Mouse (Mus musculus): ENCODE measurements at regions not wholly inside any gene's neighbourhood (a gene's known extent, or its start where the extent isn't known, plus 50 kb on each side); places are given as distances from the start of the nearest gene placed in this dataset.
A peak's percentile ranks its signal among the peaks of the same experiment; 100 is the strongest.
"Not testable (repeated sequence)": the region's sequence is repeated elsewhere in the genome, so short reads cannot be mapped to it uniquely, and the experiment has no call there.

DNA sequence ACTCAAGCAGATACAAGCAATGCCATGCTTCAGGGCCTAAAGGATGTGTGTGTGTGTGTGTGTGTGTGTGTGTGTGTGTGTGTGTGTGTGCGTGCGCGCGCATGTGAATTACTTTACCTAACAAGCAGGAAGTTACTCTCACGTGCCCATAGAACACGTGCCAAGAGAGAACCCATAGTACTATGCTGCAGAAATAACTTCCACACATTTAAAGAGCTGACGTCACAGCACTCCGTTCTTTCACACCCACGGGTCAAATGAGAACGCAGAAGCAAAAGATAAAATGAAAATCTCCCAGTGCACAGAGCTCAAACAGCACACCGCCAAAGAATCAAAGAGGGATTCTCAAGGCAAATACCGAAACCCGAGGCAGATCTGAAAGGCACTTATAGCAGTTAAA lies 195.9 kb downstream of the Unc5cl start:
- no peak for DNase-seq (ENCODE audit: low spot score in 2 of 2)

DNA sequence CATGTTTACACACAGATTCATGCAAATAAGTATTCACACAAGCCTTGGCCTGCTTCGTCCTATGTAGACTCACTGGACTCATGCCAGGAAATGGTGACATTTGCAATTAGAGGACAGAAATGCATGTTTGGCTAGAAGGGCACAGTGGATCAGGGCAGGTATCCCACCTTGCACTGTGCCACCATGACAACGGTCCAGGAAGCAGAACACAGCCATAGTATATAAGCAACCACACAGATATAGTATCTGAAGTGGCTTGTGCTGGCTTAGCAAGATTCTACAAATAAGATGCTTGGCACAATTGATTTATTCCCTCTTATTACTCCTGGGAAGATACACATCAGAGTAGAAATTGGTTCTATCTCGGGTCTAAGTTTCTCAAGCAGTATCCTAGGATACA lies 218.0 kb downstream of the Unc5cl start:
- no peak for DNase-seq (ENCODE audit: low spot score in 2 of 2)

DNA sequence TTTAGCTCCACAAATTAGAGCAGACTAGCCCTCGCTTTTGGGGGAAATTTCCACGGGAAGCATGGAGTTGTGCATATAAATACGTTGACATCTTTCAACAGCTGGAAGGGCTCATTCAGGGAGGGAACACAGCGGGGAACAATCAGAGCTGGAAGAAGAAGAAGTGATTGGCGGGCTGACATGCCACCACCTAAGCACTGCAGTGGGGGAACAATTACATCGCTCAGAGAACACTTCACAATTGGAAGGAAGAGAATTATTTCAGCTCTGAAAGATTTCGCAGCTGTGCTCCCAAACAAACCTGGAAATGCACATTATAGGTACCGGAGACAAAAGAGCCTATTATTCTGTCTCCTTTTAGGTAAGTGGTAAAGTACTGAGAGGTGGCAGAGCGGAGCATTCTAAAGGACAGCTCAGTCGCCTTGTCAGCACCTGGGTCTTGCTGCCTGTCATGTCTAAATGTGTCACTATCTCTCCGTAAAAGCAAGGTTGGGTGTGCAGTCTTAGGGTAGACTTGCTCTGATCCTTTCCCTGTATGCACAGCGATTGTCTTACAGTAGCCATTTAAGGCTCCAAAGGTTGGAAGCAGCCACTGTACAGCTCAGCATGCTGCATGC lies 223.6 kb downstream of the Unc5cl start:
- no peak for DNase-seq (ENCODE audit: low spot score in 2 of 2)

DNA sequence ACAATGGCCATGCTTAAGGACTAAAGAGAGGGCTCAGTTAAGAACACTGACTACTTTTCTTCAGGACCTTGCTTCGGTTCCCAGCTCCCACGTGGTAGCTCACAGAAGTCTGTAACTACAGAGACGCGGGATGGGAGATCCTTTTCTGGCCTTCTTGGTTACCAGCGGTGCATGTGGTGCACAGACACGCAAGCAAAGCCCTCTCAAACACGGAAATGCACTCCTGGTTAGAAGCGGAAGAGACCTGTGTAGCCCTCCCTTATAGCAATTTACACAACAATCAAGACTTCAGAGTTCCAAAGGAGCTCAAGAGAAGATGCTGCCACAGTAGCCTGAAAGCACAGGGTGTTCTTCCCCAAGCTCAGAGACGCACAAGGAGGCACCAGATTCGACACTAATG lies 225.6 kb downstream of the Unc5cl start:
- no peak for DNase-seq (ENCODE audit: low spot score in 2 of 2)

DNA sequence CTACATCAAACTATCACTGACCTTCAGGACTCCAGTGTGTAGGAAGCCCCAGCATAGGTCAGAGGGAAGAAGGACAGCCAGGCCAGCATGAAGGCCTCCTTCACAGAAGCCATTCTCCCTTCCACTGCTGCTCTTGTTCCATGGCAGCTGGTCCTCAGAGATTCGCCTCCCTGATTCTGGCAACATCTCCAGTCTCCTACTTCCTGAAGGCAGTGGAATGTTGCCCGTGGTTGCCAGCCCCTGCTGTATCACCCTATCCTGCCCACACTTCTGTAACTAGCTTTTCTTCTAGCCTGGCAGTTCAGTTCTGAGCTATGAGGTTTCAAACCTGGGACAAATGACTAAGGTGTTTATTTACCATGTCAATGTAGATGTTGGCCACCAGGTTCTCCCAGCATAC lies 234.2 kb downstream of the Unc5cl start:
- peak; percentile 6 to 14 for DNase-seq (ENCODE audit: low spot score in 2 of 2)

DNA sequence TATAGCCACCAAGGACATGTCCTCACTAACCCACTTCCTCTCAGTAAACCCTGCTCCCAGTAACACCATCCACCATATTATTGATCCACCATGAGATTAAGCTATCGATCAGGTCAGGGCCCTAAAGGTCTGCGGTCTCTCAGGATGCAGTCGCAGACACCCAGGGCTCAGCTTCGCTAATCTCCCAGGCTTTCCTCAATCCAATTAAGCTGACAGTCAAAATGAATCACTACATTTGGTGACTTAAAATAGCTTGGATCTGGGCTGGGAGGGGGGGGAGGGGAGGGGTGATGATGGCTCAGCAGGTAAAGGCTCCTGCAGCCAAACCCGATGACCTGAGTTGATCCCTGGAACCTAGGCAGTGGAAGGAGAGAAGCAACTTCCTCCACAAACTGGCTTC lies 233.7 kb upstream of the Lrfn2 start:
- DNase-seq (ENCODE audit: low spot score in 2 of 2) = no peak

DNA sequence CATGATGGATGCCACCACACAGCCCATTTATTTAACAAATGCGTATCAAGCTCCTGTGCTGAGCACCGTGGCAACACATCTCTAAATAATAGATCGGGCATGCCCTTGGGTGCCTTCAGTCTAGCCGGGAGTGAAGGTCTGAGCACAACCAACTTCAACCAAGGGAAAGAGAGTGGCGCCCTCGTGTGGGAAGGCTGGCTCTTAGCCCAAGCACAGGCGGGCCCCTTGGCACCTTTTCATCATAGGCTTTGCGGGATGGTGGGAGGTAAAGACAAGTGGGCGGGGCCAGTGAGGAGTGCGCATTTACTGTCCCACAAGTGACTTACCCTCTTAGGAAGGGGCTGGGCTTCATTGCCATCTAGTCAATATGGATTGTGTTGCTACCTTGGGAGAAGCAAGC lies 231.6 kb upstream of the Lrfn2 start:
- no peak for DNase-seq (ENCODE audit: low spot score in 2 of 2)

DNA sequence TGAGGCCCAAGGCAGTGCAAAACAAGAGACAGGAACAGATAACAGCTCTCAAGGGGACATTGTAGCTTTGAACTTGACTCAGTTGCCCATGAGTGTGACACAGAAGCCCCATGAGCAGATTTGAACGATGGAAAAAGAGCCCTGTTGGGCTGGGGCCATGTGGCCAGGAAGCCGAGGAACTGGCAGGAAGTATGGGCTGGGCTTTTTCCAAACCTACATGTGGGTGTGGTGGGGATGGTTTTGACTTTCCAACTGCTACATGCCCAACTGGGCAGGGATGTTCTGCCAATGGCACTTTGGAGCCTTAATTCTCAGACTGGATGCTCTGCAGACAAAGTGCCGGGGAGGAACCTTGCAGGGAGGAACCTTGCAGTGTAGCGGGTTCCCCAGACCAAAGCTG lies 211.7 kb upstream of the Lrfn2 start:
- DNase-seq (ENCODE audit: low spot score in 2 of 2) = peak; percentile 18 to 21

DNA sequence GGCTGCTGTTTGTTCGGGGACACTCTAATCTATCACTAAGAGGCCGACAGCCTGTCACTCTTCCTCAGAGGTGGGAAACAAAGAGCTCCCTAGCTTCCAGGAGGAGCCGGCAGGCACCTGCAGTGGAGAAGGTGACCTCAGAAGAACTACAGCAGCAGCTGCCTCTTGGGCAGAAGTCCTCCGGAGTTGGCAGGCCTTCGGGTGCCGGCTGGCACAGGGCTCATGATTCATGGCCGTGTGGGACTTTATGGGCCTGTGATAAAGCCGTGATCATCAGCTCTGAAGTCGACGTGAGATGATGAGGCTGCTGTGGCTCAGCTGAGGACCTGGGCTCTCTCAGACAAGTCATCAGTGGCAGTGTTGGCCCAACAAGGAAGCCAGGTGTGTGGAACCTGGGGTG lies 208.9 kb upstream of the Lrfn2 start:
- no peak for DNase-seq (ENCODE audit: low spot score in 2 of 2)

DNA sequence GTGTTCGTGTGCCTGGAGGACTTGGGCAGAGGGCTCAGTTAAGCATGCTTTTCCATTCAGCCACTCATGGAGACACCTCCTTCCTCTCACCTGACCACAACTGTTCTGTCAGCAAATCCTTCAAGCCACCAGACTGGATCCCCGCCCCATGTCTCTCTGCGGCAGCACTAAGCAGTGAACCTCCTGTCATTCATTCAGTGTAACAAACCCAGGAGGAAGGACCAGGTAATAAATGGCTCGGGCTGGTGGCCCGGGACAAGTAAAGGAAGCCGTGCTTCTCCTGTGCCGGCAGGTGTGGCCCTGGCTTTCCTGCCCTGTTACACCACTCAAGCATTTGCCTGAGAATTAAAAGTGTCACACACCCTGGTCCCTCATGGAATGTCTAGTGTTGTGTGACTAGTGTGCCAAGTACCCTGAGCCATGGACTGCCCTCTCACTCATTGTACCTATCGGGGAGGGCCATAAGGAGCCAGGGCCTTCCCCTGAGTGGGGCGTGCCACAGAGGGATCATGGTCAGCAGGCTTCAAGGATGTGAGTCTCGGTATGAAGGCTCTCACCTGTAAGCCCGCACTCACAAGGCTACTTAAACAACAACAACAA lies 207.6 kb upstream of the Lrfn2 start:
- no peak for DNase-seq (ENCODE audit: low spot score in 2 of 2)

DNA sequence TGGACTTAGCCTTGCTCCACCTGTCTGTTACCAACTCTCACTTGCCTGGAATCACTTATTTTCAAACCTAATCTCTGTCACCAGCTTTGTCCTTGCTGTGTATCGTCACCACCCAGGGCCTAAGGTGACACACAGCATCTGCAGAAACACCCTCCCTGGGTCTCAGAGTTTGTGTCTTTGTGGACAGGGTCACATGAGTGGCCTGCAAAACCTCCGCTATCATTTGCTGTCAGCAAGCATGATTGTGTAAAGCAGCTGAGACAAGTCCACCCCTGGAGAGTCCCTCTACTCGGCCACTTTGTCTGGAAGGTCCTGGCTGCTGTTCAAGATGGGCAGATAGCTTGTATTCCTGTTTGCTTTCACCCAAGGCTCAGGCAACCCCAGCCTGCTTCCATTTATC lies 205.7 kb upstream of the Lrfn2 start:
- DNase-seq (ENCODE audit: low spot score in 2 of 2) = no peak

DNA sequence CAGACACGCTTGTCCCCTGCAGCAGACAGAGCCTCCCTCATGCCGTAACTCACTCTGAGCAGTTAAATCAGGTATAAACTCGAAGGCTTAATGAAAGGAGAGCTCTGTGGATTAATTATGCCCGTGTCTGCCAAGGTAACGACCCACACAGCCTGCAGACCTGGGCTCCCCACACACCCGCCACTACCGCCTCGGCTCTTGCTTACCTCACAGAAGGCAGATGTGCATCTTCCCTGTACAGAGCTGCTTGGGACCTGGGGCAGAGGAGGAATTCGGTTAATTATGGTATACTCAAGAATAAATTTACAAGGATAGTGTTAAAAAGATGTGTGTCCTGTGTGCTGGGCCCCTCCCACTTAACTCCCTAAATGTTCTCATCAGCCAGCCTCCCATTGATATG lies 198.4 kb upstream of the Lrfn2 start:
- DNase-seq (ENCODE audit: low spot score in 2 of 2) = no peak

DNA sequence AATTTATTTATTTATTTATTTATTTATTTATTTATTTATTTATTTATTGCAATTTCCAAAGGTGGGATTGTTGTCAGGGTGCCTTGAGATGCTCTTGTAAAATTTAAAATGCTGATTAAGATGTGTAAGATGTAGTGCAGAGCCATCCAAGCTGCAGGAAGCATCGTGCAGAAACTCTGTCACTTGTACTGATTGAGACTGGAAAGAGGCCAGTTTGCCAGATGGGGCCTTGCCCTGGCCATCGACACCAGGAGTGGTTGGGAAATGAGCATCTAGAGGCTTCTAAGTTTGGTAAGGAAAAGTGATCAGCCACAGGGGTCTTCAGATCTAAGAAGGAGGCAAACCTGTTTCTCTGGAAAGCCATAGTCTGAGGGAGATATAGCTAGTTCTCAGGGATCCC lies 195.0 kb upstream of the Lrfn2 start:
- not testable (repeated sequence) for DNase-seq (ENCODE audit: low spot score in 2 of 2)

DNA sequence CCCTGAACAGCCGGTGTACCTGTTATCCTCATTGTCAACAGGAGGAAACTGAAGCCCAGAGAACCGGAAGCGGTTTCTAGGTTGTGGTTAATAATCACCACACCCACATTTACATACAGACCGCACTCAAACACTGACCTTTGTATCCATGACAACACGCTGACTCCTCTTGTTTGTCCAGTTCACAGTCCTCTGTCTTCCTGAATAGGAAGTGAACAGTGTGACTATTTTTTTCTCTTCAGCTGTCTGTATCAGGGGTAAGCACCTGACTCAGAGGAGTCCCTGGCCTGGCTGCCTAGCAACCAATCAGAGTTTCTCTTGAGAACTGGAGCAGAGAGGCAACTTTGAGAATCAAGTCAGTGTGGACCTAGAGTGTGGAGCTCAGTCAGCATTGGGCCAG lies 193.5 kb upstream of the Lrfn2 start:
- no peak for DNase-seq (ENCODE audit: low spot score in 2 of 2)

DNA sequence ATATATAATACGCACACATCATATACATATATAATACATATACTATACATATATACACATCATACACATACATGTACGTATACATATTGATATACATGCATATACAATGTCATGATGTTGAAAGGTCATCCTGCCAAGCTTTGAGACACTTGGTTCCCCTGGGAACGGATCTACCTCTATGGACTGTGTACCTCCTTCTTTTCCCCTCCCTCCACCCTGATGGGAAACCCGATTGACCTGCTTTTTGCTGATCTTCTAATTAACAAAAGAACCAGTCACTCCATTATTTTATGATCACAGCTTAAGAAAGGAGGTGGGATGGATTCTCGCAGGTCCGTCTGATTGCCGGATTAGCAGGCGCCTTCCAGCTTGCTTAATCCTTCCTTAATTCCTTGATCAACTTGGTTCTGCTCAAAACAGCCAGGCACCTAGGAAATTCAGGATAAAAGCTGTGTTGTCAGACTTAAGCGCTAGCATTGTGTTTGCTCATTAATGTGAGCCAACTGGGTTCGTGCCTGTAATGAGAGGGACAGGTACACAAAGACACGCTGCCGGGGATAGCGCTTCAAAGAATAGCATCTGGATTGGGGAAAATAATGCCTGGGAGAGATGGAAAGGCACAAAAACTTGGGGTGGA lies 189.3 kb upstream of the Lrfn2 start:
- DNase-seq (ENCODE audit: low spot score in 2 of 2) = no peak

DNA sequence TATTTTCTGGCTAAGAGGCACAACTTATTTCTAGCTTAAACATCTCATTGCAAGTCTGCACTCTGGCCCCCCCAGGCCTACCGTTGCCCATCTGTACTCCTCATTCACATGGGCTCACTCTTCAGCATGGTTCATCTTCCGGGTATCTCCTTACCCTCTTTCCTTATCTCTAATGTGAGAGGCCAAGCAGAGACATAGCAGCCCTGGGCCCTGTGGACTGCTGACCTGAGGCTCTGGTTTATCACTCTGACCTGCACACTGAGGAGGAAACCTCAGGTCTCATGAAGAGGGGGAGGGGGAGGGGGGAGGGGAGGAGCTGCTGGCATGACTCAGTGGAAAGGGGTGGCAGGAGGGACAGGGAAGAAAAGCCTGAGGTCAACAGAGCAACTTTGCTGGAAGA lies 162.1 kb upstream of the Lrfn2 start:
- DNase-seq (ENCODE audit: low spot score in 2 of 2) = no peak

DNA sequence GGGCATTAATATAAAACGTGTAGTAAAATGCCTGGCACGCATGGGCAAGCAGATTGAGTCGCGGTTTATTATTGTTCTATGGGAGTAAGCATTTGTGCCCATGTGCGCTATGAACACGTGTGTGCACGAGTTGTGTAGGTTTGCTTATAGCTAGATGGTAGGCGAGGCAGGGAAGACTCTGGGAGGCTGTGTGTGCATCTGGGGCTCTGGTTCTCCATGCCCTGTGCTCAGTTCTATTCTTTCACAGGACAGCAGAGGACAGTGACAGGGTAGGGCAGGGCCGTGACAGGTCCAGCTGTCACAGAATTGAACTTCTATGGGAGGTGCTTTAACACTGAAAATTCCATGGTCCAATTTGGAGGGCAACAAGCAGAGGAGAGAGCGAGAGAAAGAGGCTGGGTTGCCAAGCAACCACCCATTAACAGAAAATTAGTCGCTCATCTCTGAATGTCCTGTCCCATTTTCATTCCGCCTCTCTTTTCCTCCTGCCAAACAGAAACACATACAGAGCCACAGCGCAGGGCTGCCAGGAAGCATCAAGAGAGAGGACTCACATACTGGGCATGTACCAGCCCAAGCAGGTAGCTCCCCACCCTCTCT lies 160.4 kb upstream of the Lrfn2 start:
- peak; percentile 40 to 43 for DNase-seq (ENCODE audit: low spot score in 2 of 2)

DNA sequence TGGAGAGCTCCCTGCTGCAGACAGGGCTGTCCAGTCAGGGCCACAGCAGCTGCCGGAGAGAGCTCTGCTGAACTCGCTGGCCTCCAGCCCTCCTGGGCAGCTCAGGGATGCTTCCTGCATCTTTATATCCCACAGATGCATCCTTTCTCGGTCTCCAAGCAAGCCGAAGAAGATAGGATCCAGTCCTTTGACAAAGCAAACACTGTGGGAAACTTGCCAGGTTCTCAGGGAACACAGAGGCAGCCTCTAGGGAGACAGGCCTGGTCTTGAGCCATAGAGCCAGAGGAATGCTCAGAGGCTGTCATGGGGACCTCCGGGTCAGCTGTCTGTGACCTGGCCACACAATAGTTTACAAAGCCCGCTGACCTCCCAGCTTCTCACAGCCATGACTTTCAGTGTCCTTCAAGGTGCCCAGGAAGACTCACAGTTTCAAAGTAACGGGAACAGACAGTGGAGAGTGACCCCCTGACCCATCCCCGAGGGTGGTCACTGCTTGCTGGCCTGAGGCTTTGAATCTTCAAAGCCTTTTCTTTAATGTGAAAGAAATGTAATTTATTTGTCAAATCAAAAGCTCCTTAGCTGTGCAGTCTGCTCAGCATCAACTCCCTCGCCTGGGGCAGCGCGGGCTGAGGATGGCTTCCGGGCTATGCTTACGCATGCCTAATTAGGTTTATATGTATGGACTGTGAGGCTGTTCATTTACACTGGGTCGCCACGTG lies 157.8 kb upstream of the Lrfn2 start:
- peak in 1 of 2 experiments; percentile 36 for DNase-seq (ENCODE audit: low spot score in 2 of 2)

DNA sequence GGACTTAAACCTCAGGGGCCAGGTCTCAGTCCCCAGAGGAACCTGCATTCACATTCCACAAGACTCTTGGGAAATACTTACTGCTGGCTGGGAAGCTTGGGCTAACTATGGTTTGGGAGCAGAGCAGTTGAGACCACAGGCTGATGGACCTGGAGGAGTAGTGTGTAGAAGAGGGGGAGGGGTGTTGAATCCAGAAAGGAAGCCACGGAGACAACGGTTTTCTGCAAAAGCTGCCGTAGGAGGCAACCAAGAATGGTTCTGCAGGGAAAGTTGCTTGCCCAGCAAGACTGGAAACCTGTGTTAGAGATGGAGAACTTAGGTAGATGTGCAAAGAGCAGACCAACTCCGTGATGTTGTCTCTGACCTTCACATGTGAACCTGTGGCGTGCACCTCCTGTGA lies 156.7 kb upstream of the Lrfn2 start:
- DNase-seq (ENCODE audit: low spot score in 2 of 2) = no peak

DNA sequence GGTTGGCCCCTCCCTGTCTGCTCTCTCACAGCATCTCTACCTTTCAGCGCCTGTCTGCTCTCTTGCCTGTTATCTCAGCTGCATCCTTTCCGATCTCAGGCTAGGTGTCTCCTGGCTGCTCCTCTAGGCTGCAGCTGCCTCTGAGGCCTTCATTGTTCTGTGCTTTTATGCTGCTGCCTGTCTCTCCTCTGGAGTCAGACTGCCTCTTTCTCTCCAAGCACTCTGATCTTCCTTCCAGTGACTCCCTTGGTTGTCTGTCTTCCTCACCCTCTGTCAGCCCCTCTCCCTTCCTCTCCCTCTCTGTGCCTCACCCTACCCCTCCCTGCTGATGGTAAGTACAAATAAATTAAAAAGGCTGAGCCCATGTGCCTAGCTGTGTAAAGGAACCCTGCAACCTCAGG lies 155.7 kb upstream of the Lrfn2 start:
- no peak for DNase-seq (ENCODE audit: low spot score in 2 of 2)

DNA sequence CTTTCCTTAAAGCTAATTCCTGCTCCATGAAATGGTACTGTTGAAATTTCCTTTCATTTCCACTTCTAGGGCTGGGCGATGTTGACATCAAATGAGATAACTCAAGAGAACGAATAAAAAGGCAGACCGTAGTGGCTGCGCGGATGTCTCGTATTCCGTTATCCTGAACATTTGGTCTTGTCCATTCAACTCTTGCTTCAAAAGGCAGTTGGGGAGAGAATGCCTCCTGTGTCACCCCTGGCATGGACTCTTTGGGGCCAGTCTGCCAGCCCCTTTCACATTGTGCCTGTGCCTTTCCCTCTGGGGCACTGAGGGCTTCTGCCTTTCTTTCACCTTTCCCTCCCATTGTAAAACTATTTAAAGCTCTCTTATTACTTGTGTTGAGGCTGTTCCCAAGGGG lies 152.0 kb upstream of the Lrfn2 start:
- DNase-seq (ENCODE audit: low spot score in 2 of 2) = no peak

DNA sequence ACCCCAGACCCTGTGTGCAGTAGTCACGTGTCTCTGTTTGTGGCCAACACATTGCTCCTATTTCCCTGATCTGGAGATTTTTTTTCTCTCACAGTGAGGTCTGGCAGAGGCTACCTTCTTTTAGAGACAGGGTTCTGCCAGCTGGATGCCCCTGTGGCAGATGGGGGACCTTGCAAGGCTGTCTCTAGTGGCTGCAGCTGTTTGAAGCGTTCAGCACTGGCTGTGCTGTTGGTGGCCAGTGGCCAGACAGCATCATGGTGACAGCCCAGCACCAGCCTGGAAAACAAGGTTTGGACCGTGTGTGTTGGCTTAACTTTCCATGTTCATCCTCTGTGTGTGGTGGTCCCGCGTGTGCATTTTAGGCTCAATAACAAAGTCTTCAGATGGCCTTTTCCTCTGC lies 147.8 kb upstream of the Lrfn2 start:
- DNase-seq (ENCODE audit: low spot score in 2 of 2) = peak; percentile 33 to 34
